Mouse (Mus musculus) heart, adult 2 months (tissue): Measurements from ENCODE around the gene Tbc1d1.

Source experiments
- CTCF ChIP-seq: fragments of 200-600 bp; IDR thresholded peaks from 2 replicates; pipeline ENCODE4 v1.8.1; 2022; ENCODE audit warnings: antibody characterized with exemption, mild to moderate bottlenecking, moderate library complexity
- POLR2A ChIP-seq: fragments of 200-500 bp; IDR thresholded peaks from 2 replicates; pipeline ENCODE4 v1.6.1; 2011; ENCODE audit warnings: mild to moderate bottlenecking, low read depth, low read length, control low read depth; ENCODE audit not compliant: insufficient read depth

GRCm38 (mm10) chr5:64381538-64381937 is 225.4 kb downstream of the Tbc1d1 start:
- TF ChIP-seq POLR2A (no peak), CTCF (no peak)
